Mouse (Mus musculus) kidney, postnatal 10 days (tissue): ENCODE results near the gene Tspan32.
A peak's percentile ranks its signal among the peaks of the same experiment; 100 is the strongest.

Experiments used
- DNase-seq: peaks from one replicate; pipeline ENCODE4 v3.0.0; 2021; ENCODE audit warnings: mixed read lengths

Gene Tspan32

GRCm38 (mm10) chr7:143004727-143005343 is at the start of gene Tspan32:
Gene Tspan32, plus strand, starts transcription at chr7:143005046.
- no peak for DNase-seq

GRCm38 (mm10) chr7:142956018-142956417 is 48.8 kb upstream of the Tspan32 start:
- peak; percentile 16 for DNase-seq

GRCm38 (mm10) chr7:142958817-142959216 is 46.0 kb upstream of the Tspan32 start:
- no peak for DNase-seq

GRCm38 (mm10) chr7:142959752-142960151 is 45.1 kb upstream of the Tspan32 start:
- DNase-seq = no peak

GRCm38 (mm10) chr7:142967414-142967883 is 37.4 kb upstream of the Tspan32 start:
- DNase-seq = peak; percentile 56

- DNase-seq = peak; percentile 61
These were observed 36.7 kb upstream of the Tspan32 start for GRCm38 (mm10) chr7:142967884-142968808.

GRCm38 (mm10) chr7:142968809-142969511 is 35.9 kb upstream of the Tspan32 start, which contains the start of gene Ascl2:
Gene Ascl2, minus strand, starts transcription at chr7:142969264.
- peak; percentile 36 for DNase-seq

GRCm38 (mm10) chr7:142981908-142982307 is 22.9 kb upstream of the Tspan32 start:
- DNase-seq = no peak

GRCm38 (mm10) chr7:142985146-142985545 is 19.7 kb upstream of the Tspan32 start:
- DNase-seq = no peak

GRCm38 (mm10) chr7:142987718-142988117 is 17.1 kb upstream of the Tspan32 start:
- DNase-seq = no peak

- DNase-seq = no peak
These were observed 9.8 kb upstream of the Tspan32 start for GRCm38 (mm10) chr7:142995004-142995403.

- no peak for DNase-seq
These were observed 9.1 kb upstream of the Tspan32 start for GRCm38 (mm10) chr7:142995630-142996338.

- DNase-seq = no peak
These were observed 7.8 kb upstream of the Tspan32 start for GRCm38 (mm10) chr7:142996998-142997397.

- no peak for DNase-seq
These were observed 7.3 kb upstream of the Tspan32 start for GRCm38 (mm10) chr7:142997403-142998150.

- DNase-seq = peak; percentile 49
These were observed 2.2 kb upstream of the Tspan32 start for GRCm38 (mm10) chr7:143002679-143003078.

- DNase-seq = no peak
These were observed 674 bp downstream of the Tspan32 start for GRCm38 (mm10) chr7:143005344-143006096.

- DNase-seq = no peak
These were observed 1.4 kb downstream of the Tspan32 start for GRCm38 (mm10) chr7:143006097-143006755.

GRCm38 (mm10) chr7:143006756-143007598 is 2.1 kb downstream of the Tspan32 start:
- DNase-seq = no peak
